Mouse (Mus musculus): ENCODE measurements around the gene Akr1c13. TPM values are rescaled to one million over a fixed set of nuclear protein-coding genes. Genes with fewer than 3 reads are reported as not detected.
"Not testable (repeated sequence)": the region's sequence is repeated elsewhere in the genome, so short reads cannot be mapped to it uniquely, and the experiment has no call there.

The Akr1c13 gene
- polyA plus RNA-seq (2015; fragmentation: Nextera tagmentation; extraction: Ambion mirVana): 286 and 313 TPM in 2 replicates

GRCm38 (mm10) chr13:4190904-4191303 lies at the start of gene Akr1c13:
Gene Akr1c13, plus strand, starts transcription at chr13:4191150.
- H3K27ac ChIP-seq: peak within 1 kb of the TSS; percentile 29; the same call in 1 of the 2 replicates
- no peak within 1 kb of the TSS for H3K9ac ChIP-seq
- H3K4me2 ChIP-seq (replicated peaks): peak within 1 kb of the TSS; percentile 42

GRCm38 (mm10) chr13:4144261-4144660 lies 46.7 kb upstream of the Akr1c13 start:
- no peak for ATAC-seq
- H3K4me1 ChIP-seq (replicated peaks): no peaks in the 10 kb centered on the region
- no peak overlapping the region for H3K4me2 ChIP-seq (replicated peaks)
- H3K9ac ChIP-seq: no peak overlapping the region
- no peak overlapping the region for H3K27ac ChIP-seq
- no peaks in the 10 kb centered on the region for H3K27me3 ChIP-seq (replicated peaks)
- H3K4me3 ChIP-seq (replicated peaks): no peak overlapping the region
- no peaks in the 10 kb centered on the region for H3K36me3 ChIP-seq
- no peaks in the 10 kb centered on the region for H3K9me3 ChIP-seq
- WGBS: 75% methylated on average over 1 of the region's 1 CpGs

More at GRCm38 (mm10) chr13:4190904-4191303, at the start of gene Akr1c13:
- Histone ChIP-seq H3K4me3 (replicated peaks) (peak within 1 kb of the TSS; percentile 26), H3K4me1 (replicated peaks) (no peaks in the 10 kb centered on the region), H3K27me3 (replicated peaks) (no peaks in the 10 kb centered on the region), H3K36me3 (no peaks in the 10 kb centered on the region), H3K9me3 (no peaks in the 10 kb centered on the region)
- WGBS: 36% methylated on average over 3 of the region's 3 CpGs
- ATAC-seq: peak; percentile 93

GRCm38 (mm10) chr13:4150518-4150917 lies 40.4 kb upstream of the Akr1c13 start, which contains the start of gene Akr1c18:
Gene Akr1c18, minus strand, starts transcription at chr13:4150654.
- H3K4me2 ChIP-seq (replicated peaks): no peak within 1 kb of the TSS
- H3K27me3 ChIP-seq (replicated peaks): no peaks in the 10 kb centered on the region
- no peaks in the 10 kb centered on the region for H3K36me3 ChIP-seq
- H3K4me1 ChIP-seq (replicated peaks): no peaks in the 10 kb centered on the region
- H3K9ac ChIP-seq: no peak within 1 kb of the TSS
- H3K9me3 ChIP-seq: no peaks in the 10 kb centered on the region
- 60% methylated on average over 5 of the region's 5 CpGs for WGBS
- no peak for ATAC-seq
- H3K4me3 ChIP-seq (replicated peaks): no peak within 1 kb of the TSS
- H3K27ac ChIP-seq: no peak within 1 kb of the TSS

GRCm38 (mm10) chr13:4152908-4153307 lies 38.0 kb upstream of the Akr1c13 start:
- no peak for ATAC-seq
- H3K4me1 ChIP-seq (replicated peaks): no peaks in the 10 kb centered on the region
- 77% methylated on average over 2 of the region's 2 CpGs for WGBS
- H3K36me3 ChIP-seq: no peaks in the 10 kb centered on the region
- no peak overlapping the region for H3K9ac ChIP-seq
- no peak overlapping the region for H3K27ac ChIP-seq
- no peaks in the 10 kb centered on the region for H3K9me3 ChIP-seq
- H3K4me2 ChIP-seq (replicated peaks): no peak overlapping the region
- no peaks in the 10 kb centered on the region for H3K27me3 ChIP-seq (replicated peaks)
- no peak overlapping the region for H3K4me3 ChIP-seq (replicated peaks)

- H3K4me1 ChIP-seq (replicated peaks): no peaks in the 10 kb centered on the region
- no peak overlapping the region for H3K9ac ChIP-seq
- no peaks in the 10 kb centered on the region for H3K9me3 ChIP-seq
- no peaks in the 10 kb centered on the region for H3K36me3 ChIP-seq
- ATAC-seq: no peak
- no peak overlapping the region for H3K27ac ChIP-seq
- 61% methylated on average over 3 of the region's 3 CpGs for WGBS
- H3K4me2 ChIP-seq (replicated peaks): no peak overlapping the region
- H3K27me3 ChIP-seq (replicated peaks): no peaks in the 10 kb centered on the region
- no peak overlapping the region for H3K4me3 ChIP-seq (replicated peaks)
Observed at GRCm38 (mm10) chr13:4153593-4153992, 37.4 kb upstream of the Akr1c13 start.

GRCm38 (mm10) chr13:4155286-4155685 lies 35.7 kb upstream of the Akr1c13 start:
- H3K27me3 ChIP-seq (replicated peaks): no peaks in the 10 kb centered on the region
- H3K4me1 ChIP-seq (replicated peaks): no peaks in the 10 kb centered on the region
- H3K4me3 ChIP-seq (replicated peaks): no peak overlapping the region
- no peaks in the 10 kb centered on the region for H3K36me3 ChIP-seq
- ATAC-seq: no peak
- H3K9me3 ChIP-seq: no peaks in the 10 kb centered on the region
- no peak overlapping the region for H3K9ac ChIP-seq
- 83% methylated on average over 2 of the region's 2 CpGs for WGBS
- no peak overlapping the region for H3K4me2 ChIP-seq (replicated peaks)
- H3K27ac ChIP-seq: no peak overlapping the region

- 28% methylated on average over 1 of the region's 1 CpGs for WGBS
- H3K4me2 ChIP-seq (replicated peaks): no peak overlapping the region
- H3K9ac ChIP-seq: no peak overlapping the region
- H3K4me1 ChIP-seq (replicated peaks): no peaks in the 10 kb centered on the region
- H3K27ac ChIP-seq: no peak overlapping the region
- no peaks in the 10 kb centered on the region for H3K27me3 ChIP-seq (replicated peaks)
- ATAC-seq: no peak
- no peaks in the 10 kb centered on the region for H3K9me3 ChIP-seq
- no peaks in the 10 kb centered on the region for H3K36me3 ChIP-seq
- H3K4me3 ChIP-seq (replicated peaks): no peak overlapping the region
Observed at GRCm38 (mm10) chr13:4168006-4168405, 22.9 kb upstream of the Akr1c13 start.

GRCm38 (mm10) chr13:4172978-4173377 lies 18.0 kb upstream of the Akr1c13 start:
- Histone ChIP-seq H3K4me3 (replicated peaks) (no peak overlapping the region), H3K36me3 (no peaks in the 10 kb centered on the region), H3K9me3 (no peaks in the 10 kb centered on the region), H3K9ac (no peak overlapping the region), H3K4me2 (replicated peaks) (no peak overlapping the region), H3K4me1 (replicated peaks) (no peaks in the 10 kb centered on the region), H3K27ac (no peak overlapping the region), H3K27me3 (replicated peaks) (no peaks in the 10 kb centered on the region)
- 23% methylated on average over 2 of the region's 2 CpGs for WGBS
- ATAC-seq: peak; percentile 36

GRCm38 (mm10) chr13:4181321-4181720 lies 9.6 kb upstream of the Akr1c13 start:
- not testable (repeated sequence) for H3K27me3 ChIP-seq (replicated peaks); H3K9me3 ChIP-seq; H3K9ac ChIP-seq; ATAC-seq; H3K36me3 ChIP-seq; H3K4me3 ChIP-seq (replicated peaks); H3K4me1 ChIP-seq (replicated peaks); H3K4me2 ChIP-seq (replicated peaks); H3K27ac ChIP-seq
- 92% methylated on average over 4 of the region's 4 CpGs for WGBS

- no peak for ATAC-seq
- Histone ChIP-seq H3K9me3 (no peaks in the 10 kb centered on the region), H3K27ac (no peak overlapping the region), H3K36me3 (no peaks in the 10 kb centered on the region), H3K9ac (no peak overlapping the region), H3K4me1 (replicated peaks) (no peaks in the 10 kb centered on the region), H3K27me3 (replicated peaks) (no peaks in the 10 kb centered on the region), H3K4me2 (replicated peaks) (no peak overlapping the region), H3K4me3 (replicated peaks) (no peak overlapping the region)
- 77% methylated on average over 9 of the region's 9 CpGs for WGBS
Observed at GRCm38 (mm10) chr13:4183116-4183515, 7.8 kb upstream of the Akr1c13 start.

- H3K9me3 ChIP-seq; H3K9ac ChIP-seq; H3K36me3 ChIP-seq; H3K27me3 ChIP-seq (replicated peaks); H3K4me2 ChIP-seq (replicated peaks); H3K4me3 ChIP-seq (replicated peaks); H3K4me1 ChIP-seq (replicated peaks); ATAC-seq; H3K27ac ChIP-seq: not testable (repeated sequence)
- WGBS: 76% methylated on average over 7 of the region's 7 CpGs
Observed at GRCm38 (mm10) chr13:4186641-4187411, 4.1 kb upstream of the Akr1c13 start.

GRCm38 (mm10) chr13:4188174-4188573 lies 2.8 kb upstream of the Akr1c13 start:
- Histone ChIP-seq H3K27ac (no peak overlapping the region), H3K36me3 (no peaks in the 10 kb centered on the region), H3K9me3 (no peaks in the 10 kb centered on the region), H3K4me2 (replicated peaks) (no peak overlapping the region), H3K4me3 (replicated peaks) (no peak overlapping the region), H3K9ac (no peak overlapping the region), H3K4me1 (replicated peaks) (no peaks in the 10 kb centered on the region), H3K27me3 (replicated peaks) (no peaks in the 10 kb centered on the region)
- ATAC-seq: no peak
- 78% methylated on average over 2 of the region's 2 CpGs for WGBS

- H3K36me3 ChIP-seq: no peaks in the 10 kb centered on the region
- H3K4me2 ChIP-seq (replicated peaks): peak overlapping the region; percentile 42; the same call in 1 of the 2 replicates
- no peak overlapping the region for H3K9ac ChIP-seq
- no peaks in the 10 kb centered on the region for H3K9me3 ChIP-seq
- H3K27ac ChIP-seq: no peak overlapping the region
- H3K4me1 ChIP-seq (replicated peaks): no peaks in the 10 kb centered on the region
- no peaks in the 10 kb centered on the region for H3K27me3 ChIP-seq (replicated peaks)
- H3K4me3 ChIP-seq (replicated peaks): peak overlapping the region; percentile 26
- no peak for ATAC-seq
- 65% methylated on average over 3 of the region's 3 CpGs for WGBS
Observed at GRCm38 (mm10) chr13:4192511-4192910, 1.6 kb downstream of the Akr1c13 start.

All from intestine, embryonic 15.5 days (tissue).